Mouse (Mus musculus): ENCODE measurements around the gene Wwox.

Gene Wwox

GRCm38 (mm10) chr8:114599555-114599954, 160.1 kb downstream of the Wwox start:
- CTCF ChIA-PET = no interaction called here

DNA sequence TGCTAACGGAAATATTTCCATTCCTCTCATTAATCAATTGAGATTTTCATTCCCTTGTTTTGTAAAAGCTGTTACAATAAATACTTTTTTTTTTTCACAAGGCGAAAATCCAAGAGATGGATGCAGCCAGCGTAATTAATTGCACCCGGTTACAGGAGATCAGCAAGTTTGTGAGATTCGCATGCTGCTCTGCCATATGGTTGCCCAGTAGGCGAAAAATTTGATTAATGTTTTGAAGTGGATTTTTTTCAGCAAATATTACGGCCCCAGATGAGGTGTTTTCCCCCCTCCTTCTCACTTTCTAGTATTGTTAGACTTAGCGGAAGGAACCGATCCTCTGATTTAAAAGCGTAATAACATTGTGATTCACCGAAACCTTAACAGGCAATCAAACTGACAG, 160.7 kb downstream of the Wwox start:
- CTCF ChIA-PET = no interaction called here

- CTCF ChIA-PET = no interaction called here
These were observed 163.6 kb downstream of the Wwox start for GRCm38 (mm10) chr8:114603046-114603445.

- CTCF ChIA-PET = no interaction called here
These were observed 164.1 kb downstream of the Wwox start for GRCm38 (mm10) chr8:114603561-114603960.

DNA sequence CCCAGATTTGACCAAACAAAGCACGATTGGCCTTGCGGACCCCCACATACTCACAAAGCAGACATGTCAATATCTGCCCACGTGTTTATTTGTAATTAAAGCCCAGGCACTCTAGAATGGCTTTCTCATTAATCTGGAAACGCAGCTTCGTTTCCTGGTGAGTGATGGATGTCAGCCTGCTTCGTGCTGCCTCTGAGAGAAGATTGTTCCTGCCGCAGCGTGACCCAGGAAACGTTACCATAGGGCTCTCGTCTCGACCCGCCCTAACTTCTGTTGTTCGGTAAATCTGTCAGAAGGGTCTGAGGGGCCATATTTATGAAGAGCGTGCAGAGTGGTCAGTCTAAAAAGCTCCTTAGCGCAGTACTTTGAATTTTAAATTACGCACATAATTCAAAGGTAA, 164.9 kb downstream of the Wwox start:
- CTCF ChIA-PET = no interaction called here

GRCm38 (mm10) chr8:114605651-114606050, 166.2 kb downstream of the Wwox start:
- CTCF ChIA-PET = no interaction called here

GRCm38 (mm10) chr8:114609330-114609729, 169.9 kb downstream of the Wwox start:
- CTCF ChIA-PET = interaction anchor here (0.5 kb wide), 1 partner anchor 18 kb away, joined by 3 read pairs; no protein-coding TSS in a partner anchor

DNA sequence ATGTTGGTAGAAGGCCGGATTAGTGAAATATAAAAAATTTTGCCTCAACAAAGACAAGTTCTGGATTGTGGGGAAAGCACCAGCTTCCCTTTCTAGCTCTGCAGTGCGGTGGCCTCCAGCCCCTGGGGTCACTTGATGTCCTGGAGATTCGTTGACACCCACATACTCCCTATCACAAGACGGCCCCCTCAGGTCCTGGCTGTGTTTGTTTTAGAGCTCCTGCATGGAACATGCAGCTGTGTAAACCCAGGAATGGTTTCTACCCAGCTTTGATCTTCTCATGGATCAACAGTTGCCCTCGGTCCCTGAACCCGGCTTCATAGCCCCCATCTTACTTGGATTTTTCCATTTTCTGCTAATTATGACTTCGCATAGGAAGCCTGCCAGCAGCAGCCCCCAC, 171.6 kb downstream of the Wwox start:
- CTCF ChIA-PET = interaction anchor here (0.6 kb wide), 1 partner anchor 652 kb away, joined by 3 read pairs; no protein-coding TSS in a partner anchor

GRCm38 (mm10) chr8:114612091-114612490, 172.6 kb downstream of the Wwox start:
- CTCF ChIA-PET = no interaction called here

DNA sequence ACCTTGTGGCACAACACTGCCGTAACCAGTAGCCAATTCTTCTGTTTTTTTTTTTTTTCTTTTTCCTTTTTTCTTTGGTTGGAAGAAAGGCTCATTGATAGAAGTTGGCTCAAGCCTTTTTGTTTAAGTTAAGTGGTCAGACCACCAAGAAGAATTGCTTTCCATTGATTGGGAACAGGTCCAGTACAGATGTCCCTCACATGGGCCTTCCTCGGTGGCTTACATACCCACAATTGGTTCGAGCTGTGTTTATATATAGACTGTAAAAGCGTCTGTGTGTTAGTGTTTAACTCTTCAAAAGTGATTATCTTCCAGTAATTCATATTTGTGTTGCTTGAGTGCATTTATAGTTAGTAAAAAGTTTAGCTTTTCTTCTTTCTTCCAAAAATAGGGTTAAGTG, 176.0 kb downstream of the Wwox start:
- CTCF ChIA-PET = no interaction called here

DNA sequence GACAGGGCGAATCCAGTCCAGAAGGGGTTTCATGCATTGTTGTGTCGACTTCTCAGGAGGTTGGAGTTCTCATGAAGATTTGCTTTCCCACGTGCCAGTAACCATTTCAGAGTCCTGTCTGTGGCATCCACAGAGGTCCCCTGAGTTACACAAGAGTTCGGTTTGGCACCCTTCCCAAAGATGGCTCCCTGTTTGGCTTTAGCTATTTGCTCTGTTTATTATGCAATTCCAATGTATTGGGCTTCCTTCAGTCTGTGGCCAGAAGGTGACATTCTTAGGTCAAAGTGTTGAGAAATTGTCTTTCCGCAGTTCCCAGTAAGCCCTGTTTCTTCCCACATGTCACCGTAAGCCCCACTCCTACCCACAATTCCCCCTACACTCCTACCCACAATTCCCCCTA, 176.5 kb downstream of the Wwox start:
- CTCF ChIA-PET = no interaction called here

- CTCF ChIA-PET = no interaction called here
These were observed 179.6 kb downstream of the Wwox start for GRCm38 (mm10) chr8:114618908-114619508.

DNA sequence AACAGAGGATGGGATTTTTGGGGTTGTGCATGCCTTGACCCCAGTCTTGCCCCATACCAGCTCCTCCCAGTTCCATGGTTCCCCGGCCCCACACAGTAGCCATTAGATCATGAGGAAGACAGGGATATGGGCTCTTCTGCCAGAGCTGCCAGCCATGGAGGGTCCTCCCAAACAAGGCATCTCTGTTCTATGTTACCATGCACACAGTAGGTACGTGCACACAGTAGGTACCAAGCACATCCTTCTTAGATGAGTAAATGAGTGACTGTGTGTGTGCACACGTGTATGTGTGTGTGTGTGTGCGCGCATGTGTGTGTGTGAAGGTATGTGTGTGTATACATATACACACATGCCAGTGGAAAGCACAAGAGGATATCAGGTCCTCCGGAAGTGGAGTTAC, 185.9 kb downstream of the Wwox start:
- CTCF ChIA-PET = no interaction called here

- CTCF ChIA-PET = interaction anchor here (0.6 to 0.7 kb wide), 2 partner anchors 18 to 520 kb away, joined by 3 to 7 read pairs; no protein-coding TSS in a partner anchor
These were observed 187.4 kb downstream of the Wwox start for GRCm38 (mm10) chr8:114626897-114627296.

DNA sequence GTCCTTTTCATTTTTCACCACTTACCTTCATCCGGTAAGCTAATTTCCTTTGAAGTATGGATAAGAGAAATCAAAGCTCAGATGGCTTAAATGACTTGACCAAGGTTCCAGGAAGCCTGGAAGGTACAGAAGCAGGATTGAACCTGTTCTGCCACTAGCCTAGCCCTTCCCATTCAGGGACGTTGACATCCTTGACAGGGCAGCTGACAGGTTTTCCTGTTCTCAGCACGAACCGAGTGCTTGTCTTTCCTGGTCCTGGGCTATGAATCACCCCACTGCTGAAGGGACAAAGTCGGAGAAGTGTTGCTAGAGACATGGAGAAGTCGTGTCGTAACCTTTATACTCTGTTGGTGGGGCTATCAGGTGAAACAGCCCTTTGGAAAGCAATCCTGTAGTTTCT, 190.3 kb downstream of the Wwox start:
- CTCF ChIA-PET = no interaction called here

- CTCF ChIA-PET = no interaction called here
These were observed 191.6 kb downstream of the Wwox start for GRCm38 (mm10) chr8:114631087-114631486.

GRCm38 (mm10) chr8:114634151-114634550, 194.7 kb downstream of the Wwox start:
- CTCF ChIA-PET = no interaction called here

- CTCF ChIA-PET = interaction anchor here (0.7 kb wide), 1 partner anchor 175 kb away, joined by 4 read pairs; no protein-coding TSS in a partner anchor
These were observed 195.4 kb downstream of the Wwox start for GRCm38 (mm10) chr8:114634669-114635410.

GRCm38 (mm10) chr8:114636376-114636775, 196.9 kb downstream of the Wwox start:
- CTCF ChIA-PET = no interaction called here

DNA sequence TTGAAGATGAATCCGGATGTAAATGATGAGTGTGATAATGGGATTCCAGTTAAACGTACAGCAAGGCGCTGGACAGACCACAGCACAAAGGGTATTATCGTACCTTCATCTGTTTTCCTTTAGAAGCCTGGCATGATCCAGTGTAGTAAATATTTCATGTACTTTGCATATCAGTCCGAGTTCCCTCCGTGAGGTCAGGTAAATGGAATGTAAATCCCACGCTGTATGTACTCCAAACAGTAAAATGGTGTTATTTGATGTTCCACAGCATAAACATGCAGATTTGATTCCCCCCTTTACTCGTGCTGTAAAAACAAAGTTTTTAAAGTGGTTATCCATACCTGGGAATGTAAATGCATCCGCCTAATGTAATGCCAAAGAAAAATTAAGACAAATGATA, 202.4 kb downstream of the Wwox start:
- CTCF ChIA-PET = no interaction called here

DNA sequence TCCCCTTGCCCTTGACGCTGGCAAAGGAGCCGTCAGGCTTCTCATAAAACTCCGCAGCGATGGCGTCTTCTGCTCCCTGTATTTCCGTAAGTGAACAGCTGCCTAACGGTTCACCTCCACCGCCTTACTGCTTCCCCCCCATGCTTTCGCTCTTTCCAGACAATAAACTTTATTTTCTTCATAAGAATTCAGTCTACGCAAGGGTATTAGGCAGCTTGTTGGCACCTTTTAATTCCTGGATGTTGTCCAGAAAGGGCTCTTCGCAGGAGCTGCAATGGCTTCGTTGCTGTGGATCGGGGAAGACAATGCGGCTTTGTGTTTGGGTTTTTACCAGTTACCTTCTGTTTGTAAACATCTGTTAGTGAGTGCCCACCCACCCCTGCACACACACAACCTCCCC, 211.3 kb downstream of the Wwox start:
- CTCF ChIA-PET = interaction anchor here (0.7 kb wide), 1 partner anchor 10 kb away, joined by 11 read pairs; no protein-coding TSS in a partner anchor

DNA sequence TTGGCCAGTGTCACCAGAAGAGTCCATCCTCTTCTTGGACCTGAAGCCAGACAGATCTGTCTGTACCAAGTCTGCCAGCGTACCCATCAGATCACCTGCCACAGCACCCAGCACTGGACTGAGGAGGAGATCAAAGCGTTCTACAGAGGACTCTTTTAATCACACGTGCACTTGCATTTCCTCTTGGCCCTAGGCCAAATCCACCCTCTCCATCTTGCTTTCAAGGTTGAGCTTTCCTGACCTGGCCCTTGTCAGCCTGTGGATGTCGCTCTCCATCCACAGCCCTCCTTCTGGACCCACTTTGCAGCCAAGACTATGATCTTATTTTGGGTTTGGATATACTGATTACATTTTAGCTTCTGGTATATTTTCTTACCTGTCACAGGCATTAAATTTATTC, 218.3 kb downstream of the Wwox start:
- CTCF ChIA-PET = no interaction called here

GRCm38 (mm10) chr8:114658475-114658874, 219.0 kb downstream of the Wwox start:
- CTCF ChIA-PET = no interaction called here

DNA sequence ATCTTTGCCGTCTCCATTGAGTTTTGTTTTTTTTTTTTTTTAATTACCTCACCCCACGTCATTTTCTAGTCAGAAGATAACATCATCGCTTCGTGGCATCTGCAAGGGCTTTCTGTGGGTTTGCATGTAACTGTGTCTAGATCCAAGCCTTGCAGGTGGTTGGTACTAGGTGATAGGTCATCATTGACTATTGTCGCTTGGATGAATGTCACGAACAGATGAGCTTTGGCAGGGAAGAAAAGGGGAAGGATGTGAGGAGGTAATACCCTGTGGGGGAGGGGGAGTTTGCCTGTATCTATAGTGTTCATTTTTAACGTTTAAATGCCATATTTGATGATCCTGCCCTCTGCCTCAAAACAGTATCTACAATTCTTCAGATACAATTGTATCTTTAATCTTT, 223.6 kb downstream of the Wwox start:
- CTCF ChIA-PET = no interaction called here
